Mouse (Mus musculus): ENCODE measurements around the gene Crabp2. TPM values are rescaled to one million over a fixed set of nuclear protein-coding genes. Genes with fewer than 3 reads are reported as not detected.

The Crabp2 gene
- polyA plus RNA-seq, 1 experiment from 2014 or later = 44.1 TPM

DNA sequence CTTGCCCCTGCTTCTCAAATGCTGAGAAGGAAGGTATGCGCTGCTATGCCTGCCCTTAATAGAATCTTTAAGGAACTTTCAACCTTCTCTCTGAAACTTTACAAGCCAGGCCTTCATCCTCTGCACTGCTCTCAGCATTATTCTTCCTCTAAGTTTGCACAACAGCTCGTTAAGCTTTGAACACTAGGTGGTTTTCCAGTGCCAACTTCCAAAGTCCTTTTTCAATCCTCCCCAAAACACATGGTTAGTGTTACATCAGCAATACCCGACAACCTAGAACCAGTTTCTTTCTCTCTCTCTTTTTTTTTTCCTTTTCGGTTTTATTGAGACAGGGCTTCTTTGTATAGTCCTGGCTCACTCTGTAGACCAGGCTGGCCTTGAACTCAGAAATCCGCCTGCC is 14.4 kb upstream of the Crabp2 start:
- Histone ChIP-seq H3K9ac (replicated peaks; ENCODE audit: low read depth, low read length) (no peak overlapping the region), H3K4me2 (replicated peaks; ENCODE audit: low read depth, low read length) (no peak overlapping the region), H3K4me3 (ENCODE audit: low read depth, low read length) (no peak overlapping the region), H3K36me3 (ENCODE audit: control insufficient read depth, insufficient read depth, low read length) (peaks cover 47% of the 10 kb centered on the region), H3K4me1 (ENCODE audit: control insufficient read depth, insufficient read depth, low read length) (peaks cover 19% of the 10 kb centered on the region), H3K9me3 (ENCODE audit: control insufficient read depth, low read depth, low read length) (no peaks in the 10 kb centered on the region), H3K27ac (ENCODE audit: low read length) (no peak overlapping the region), H3K27me3 (ENCODE audit: control insufficient read depth, insufficient read depth, low read length) (no peaks in the 10 kb centered on the region)
- 87% methylated on average over 5 of the region's 5 CpGs for WGBS
- no peak for ATAC-seq (ENCODE audit: insufficient number of reproducible peaks, insufficient read depth, low FRiP score, low read depth)

GRCm38 (mm10) chr3:87934501-87934900 is 14.0 kb upstream of the Crabp2 start:
- Histone ChIP-seq H3K27ac (ENCODE audit: low read length) (no peak overlapping the region), H3K4me3 (ENCODE audit: low read depth, low read length) (no peak overlapping the region), H3K36me3 (ENCODE audit: control insufficient read depth, insufficient read depth, low read length) (peaks cover 52% of the 10 kb centered on the region), H3K4me2 (replicated peaks; ENCODE audit: low read depth, low read length) (no peak overlapping the region), H3K4me1 (ENCODE audit: control insufficient read depth, insufficient read depth, low read length) (peaks cover 15% of the 10 kb centered on the region), H3K9me3 (ENCODE audit: control insufficient read depth, low read depth, low read length) (no peaks in the 10 kb centered on the region), H3K9ac (replicated peaks; ENCODE audit: low read depth, low read length) (no peak overlapping the region), H3K27me3 (ENCODE audit: control insufficient read depth, insufficient read depth, low read length) (no peaks in the 10 kb centered on the region)
- WGBS = 62% methylated on average over 4 of the region's 4 CpGs
- no peak for ATAC-seq (ENCODE audit: insufficient number of reproducible peaks, insufficient read depth, low FRiP score, low read depth)

- no peak for ATAC-seq (ENCODE audit: insufficient number of reproducible peaks, insufficient read depth, low FRiP score, low read depth)
- Histone ChIP-seq H3K27ac (ENCODE audit: low read length) (no peak overlapping the region), H3K9me3 (ENCODE audit: control insufficient read depth, low read depth, low read length) (no peaks in the 10 kb centered on the region), H3K4me2 (replicated peaks; ENCODE audit: low read depth, low read length) (no peak overlapping the region), H3K36me3 (ENCODE audit: control insufficient read depth, insufficient read depth, low read length) (peaks cover 59% of the 10 kb centered on the region), H3K9ac (replicated peaks; ENCODE audit: low read depth, low read length) (no peak overlapping the region), H3K27me3 (ENCODE audit: control insufficient read depth, insufficient read depth, low read length) (no peaks in the 10 kb centered on the region), H3K4me3 (ENCODE audit: low read depth, low read length) (no peak overlapping the region), H3K4me1 (ENCODE audit: control insufficient read depth, insufficient read depth, low read length) (peaks cover 15% of the 10 kb centered on the region)
- WGBS = 78% methylated on average over 4 of the region's 4 CpGs
Observed at GRCm38 (mm10) chr3:87935201-87935600, 13.3 kb upstream of the Crabp2 start.

DNA sequence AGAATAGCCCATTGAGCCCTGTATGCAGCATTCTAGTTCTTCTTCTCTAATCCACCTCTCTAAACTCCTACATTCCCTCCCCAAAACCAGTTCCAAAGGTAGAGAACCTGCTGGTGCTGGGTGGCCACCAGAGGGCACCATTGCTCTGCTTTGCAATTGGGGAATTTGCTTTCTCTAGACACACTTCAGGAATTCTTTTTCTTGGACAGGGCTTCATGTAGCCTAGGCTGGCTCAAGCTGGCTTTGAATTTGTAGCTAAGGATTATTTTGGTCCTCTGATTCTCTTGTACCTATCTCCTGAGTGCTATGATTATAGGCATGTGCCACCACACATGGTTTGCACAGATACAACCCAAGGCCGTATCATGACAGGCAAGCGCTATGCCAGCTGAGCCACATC is 12.7 kb upstream of the Crabp2 start:
- WGBS = 94% methylated on average over 2 of the region's 2 CpGs
- peaks cover 62% of the 10 kb centered on the region for H3K36me3 ChIP-seq (ENCODE audit: control insufficient read depth, insufficient read depth, low read length)
- ATAC-seq (ENCODE audit: insufficient number of reproducible peaks, insufficient read depth, low FRiP score, low read depth) = 0 out of 2 replicates have a peak, but pooled peaks have one; percentile 58
- peaks cover 15% of the 10 kb centered on the region for H3K4me1 ChIP-seq (ENCODE audit: control insufficient read depth, insufficient read depth, low read length)
- no peak overlapping the region for H3K4me2 ChIP-seq (replicated peaks; ENCODE audit: low read depth, low read length)
- H3K27me3 ChIP-seq (ENCODE audit: control insufficient read depth, insufficient read depth, low read length) = no peaks in the 10 kb centered on the region
- no peaks in the 10 kb centered on the region for H3K9me3 ChIP-seq (ENCODE audit: control insufficient read depth, low read depth, low read length)
- H3K4me3 ChIP-seq (ENCODE audit: low read depth, low read length) = no peak overlapping the region
- H3K27ac ChIP-seq (ENCODE audit: low read length) = no peak overlapping the region
- no peak overlapping the region; the same call in 1 of the 2 replicates for H3K9ac ChIP-seq (replicated peaks; ENCODE audit: low read depth, low read length)

DNA sequence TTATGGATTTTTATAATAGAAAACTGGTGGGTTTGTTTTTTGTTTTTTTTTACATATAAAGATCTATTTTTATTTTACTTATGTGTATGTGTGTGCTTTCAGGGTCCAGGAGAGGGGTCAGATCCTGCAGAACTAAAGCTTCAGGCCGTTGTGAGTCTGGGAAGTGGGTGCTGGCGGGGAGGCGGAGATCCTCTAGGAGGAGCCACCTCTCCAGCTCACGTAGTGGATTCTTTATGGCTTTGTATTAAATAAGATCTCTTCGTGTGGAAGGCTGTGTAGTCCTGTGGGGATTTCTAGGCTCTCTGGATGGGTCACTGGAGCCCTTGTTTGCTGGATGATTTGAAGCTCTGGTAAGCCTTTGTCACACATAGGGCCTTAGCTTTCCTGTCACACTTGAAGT is 7.9 kb upstream of the Crabp2 start:
- Histone ChIP-seq H3K36me3 (ENCODE audit: control insufficient read depth, insufficient read depth, low read length) (peaks cover 60% of the 10 kb centered on the region), H3K27ac (ENCODE audit: low read length) (no peak overlapping the region), H3K9ac (replicated peaks; ENCODE audit: low read depth, low read length) (no peak overlapping the region), H3K27me3 (ENCODE audit: control insufficient read depth, insufficient read depth, low read length) (no peaks in the 10 kb centered on the region), H3K4me1 (ENCODE audit: control insufficient read depth, insufficient read depth, low read length) (0 out of 2 replicates have a peak, but pooled peaks cover 3% of the 10 kb centered on the region), H3K9me3 (ENCODE audit: control insufficient read depth, low read depth, low read length) (no peaks in the 10 kb centered on the region), H3K4me3 (ENCODE audit: low read depth, low read length) (no peak overlapping the region), H3K4me2 (replicated peaks; ENCODE audit: low read depth, low read length) (no peak overlapping the region)
- WGBS = 68% methylated on average over 5 of the region's 5 CpGs
- no peak for ATAC-seq (ENCODE audit: insufficient number of reproducible peaks, insufficient read depth, low FRiP score, low read depth)

GRCm38 (mm10) chr3:87942471-87942870 is 6.0 kb upstream of the Crabp2 start:
- Histone ChIP-seq H3K4me2 (replicated peaks; ENCODE audit: low read depth, low read length) (no peak overlapping the region), H3K27me3 (ENCODE audit: control insufficient read depth, insufficient read depth, low read length) (no peaks in the 10 kb centered on the region), H3K9me3 (ENCODE audit: control insufficient read depth, low read depth, low read length) (no peaks in the 10 kb centered on the region), H3K4me1 (ENCODE audit: control insufficient read depth, insufficient read depth, low read length) (peaks cover 14% of the 10 kb centered on the region), H3K27ac (ENCODE audit: low read length) (no peak overlapping the region), H3K36me3 (ENCODE audit: control insufficient read depth, insufficient read depth, low read length) (peaks cover 50% of the 10 kb centered on the region), H3K4me3 (ENCODE audit: low read depth, low read length) (no peak overlapping the region), H3K9ac (replicated peaks; ENCODE audit: low read depth, low read length) (no peak overlapping the region)
- 92% methylated on average over 2 of the region's 2 CpGs for WGBS
- no peak for ATAC-seq (ENCODE audit: insufficient number of reproducible peaks, insufficient read depth, low FRiP score, low read depth)

GRCm38 (mm10) chr3:87943586-87943985 is 4.9 kb upstream of the Crabp2 start:
- Histone ChIP-seq H3K9ac (replicated peaks; ENCODE audit: low read depth, low read length) (no peak overlapping the region), H3K27ac (ENCODE audit: low read length) (no peak overlapping the region), H3K36me3 (ENCODE audit: control insufficient read depth, insufficient read depth, low read length) (peaks cover 40% of the 10 kb centered on the region), H3K4me2 (replicated peaks; ENCODE audit: low read depth, low read length) (no peak overlapping the region), H3K9me3 (ENCODE audit: control insufficient read depth, low read depth, low read length) (no peaks in the 10 kb centered on the region), H3K4me1 (ENCODE audit: control insufficient read depth, insufficient read depth, low read length) (peaks cover 25% of the 10 kb centered on the region), H3K4me3 (ENCODE audit: low read depth, low read length) (no peak overlapping the region), H3K27me3 (ENCODE audit: control insufficient read depth, insufficient read depth, low read length) (no peaks in the 10 kb centered on the region)
- ATAC-seq (ENCODE audit: insufficient number of reproducible peaks, insufficient read depth, low FRiP score, low read depth) = no peak
- 80% methylated on average over 7 of the region's 7 CpGs for WGBS

GRCm38 (mm10) chr3:87944838-87945600 is 3.4 kb upstream of the Crabp2 start:
- Histone ChIP-seq H3K4me2 (replicated peaks; ENCODE audit: low read depth, low read length) (no peak overlapping the region), H3K36me3 (ENCODE audit: control insufficient read depth, insufficient read depth, low read length) (peaks cover 26% of the 10 kb centered on the region), H3K27me3 (ENCODE audit: control insufficient read depth, insufficient read depth, low read length) (no peaks in the 10 kb centered on the region), H3K27ac (ENCODE audit: low read length) (no peak overlapping the region), H3K9ac (replicated peaks; ENCODE audit: low read depth, low read length) (no peak overlapping the region), H3K4me1 (ENCODE audit: control insufficient read depth, insufficient read depth, low read length) (peaks cover 38% of the 10 kb centered on the region), H3K9me3 (ENCODE audit: control insufficient read depth, low read depth, low read length) (no peaks in the 10 kb centered on the region), H3K4me3 (ENCODE audit: low read depth, low read length) (no peak overlapping the region)
- 38% methylated on average over 4 of the region's 4 CpGs for WGBS
- peak; percentile 44; the same call in 1 of the 2 replicates for ATAC-seq (ENCODE audit: insufficient number of reproducible peaks, insufficient read depth, low FRiP score, low read depth)

Measured in stomach, embryonic 14.5 days (tissue).